Mouse (Mus musculus) cerebellum, adult 18-20 months (tissue): ENCODE results near the gene Pmp22.

ENCODE experiments used
- DNase-seq, 2 experiments: peaks; one replicate each; pipeline ENCODE4 v3.0.0; 2021

Pmp22 gene

GRCm38 (mm10) chr11:63128784-63129183 is at the start of gene Pmp22:
Gene Pmp22, plus strand, starts transcription at chr11:63128982.
- DNase-seq, result no peak

- no peak for DNase-seq
These were observed 44.2 kb upstream of the Pmp22 start for GRCm38 (mm10) chr11:63084536-63084935.

GRCm38 (mm10) chr11:63088672-63089071 is 40.1 kb upstream of the Pmp22 start:
- no peak for DNase-seq

- DNase-seq, result no peak
These were observed 38.6 kb upstream of the Pmp22 start for GRCm38 (mm10) chr11:63090210-63090609.

GRCm38 (mm10) chr11:63090986-63091385 is 37.8 kb upstream of the Pmp22 start:
- no peak for DNase-seq

GRCm38 (mm10) chr11:63092271-63092670 is 36.5 kb upstream of the Pmp22 start:
- DNase-seq, result no peak

GRCm38 (mm10) chr11:63093601-63094000 is 35.2 kb upstream of the Pmp22 start:
- no peak for DNase-seq

GRCm38 (mm10) chr11:63094496-63094895 is 34.3 kb upstream of the Pmp22 start:
- DNase-seq, result no peak

- DNase-seq, result no peak
These were observed 30.8 kb upstream of the Pmp22 start for GRCm38 (mm10) chr11:63098016-63098415.

- no peak for DNase-seq
These were observed 29.4 kb upstream of the Pmp22 start for GRCm38 (mm10) chr11:63099390-63099789.

GRCm38 (mm10) chr11:63103256-63103655 is 25.5 kb upstream of the Pmp22 start:
- no peak for DNase-seq

- no peak for DNase-seq
These were observed 24.8 kb upstream of the Pmp22 start for GRCm38 (mm10) chr11:63104026-63104425.

GRCm38 (mm10) chr11:63109230-63109775 is 19.5 kb upstream of the Pmp22 start:
- no peak for DNase-seq

GRCm38 (mm10) chr11:63110329-63110728 is 18.5 kb upstream of the Pmp22 start:
- DNase-seq, result no peak

- DNase-seq, result no peak
These were observed 13.8 kb upstream of the Pmp22 start for GRCm38 (mm10) chr11:63114807-63115641.

GRCm38 (mm10) chr11:63116652-63117051 is 12.1 kb upstream of the Pmp22 start:
- DNase-seq, result no peak

GRCm38 (mm10) chr11:63117266-63117665 is 11.5 kb upstream of the Pmp22 start:
- DNase-seq, result no peak

GRCm38 (mm10) chr11:63119791-63120190 is 9.0 kb upstream of the Pmp22 start:
- DNase-seq, result no peak

GRCm38 (mm10) chr11:63122249-63122648 is 6.5 kb upstream of the Pmp22 start:
- no peak for DNase-seq

GRCm38 (mm10) chr11:63122776-63123350 is 5.9 kb upstream of the Pmp22 start:
- DNase-seq, result no peak

- DNase-seq, result no peak
These were observed 4.5 kb upstream of the Pmp22 start for GRCm38 (mm10) chr11:63124316-63124715.

- no peak for DNase-seq
These were observed 2.8 kb upstream of the Pmp22 start for GRCm38 (mm10) chr11:63125832-63126456.

- DNase-seq, result no peak
These were observed 1.8 kb upstream of the Pmp22 start for GRCm38 (mm10) chr11:63126976-63127375.

- DNase-seq, result no peak
These were observed 1.3 kb upstream of the Pmp22 start for GRCm38 (mm10) chr11:63127513-63127912.
